Mouse (Mus musculus) testis, adult 2 months (tissue): Measurements from ENCODE around the gene C87436.

Experiments
- CTCF ChIP-seq: fragments of 200-500 bp; IDR thresholded peaks from 2 replicates; pipeline ENCODE4 v1.5.1; 2012; ENCODE audit warnings: low read depth, mild to moderate bottlenecking, inconsistent platforms, low read length, moderate library complexity; ENCODE audit not compliant: control insufficient read depth, insufficient read depth, insufficient replicate concordance
- POLR2A ChIP-seq: fragments of 200-500 bp; IDR thresholded peaks from 2 replicates; pipeline ENCODE4 v1.6.1; 2012; ENCODE audit warnings: low read depth, mild to moderate bottlenecking, inconsistent platforms, low read length, moderate library complexity; ENCODE audit not compliant: control insufficient read depth

- TF ChIP-seq CTCF (no peak), POLR2A (no peak)
These were observed 42.1 kb downstream of the C87436 start for GRCm38 (mm10) chr6:86480189-86480831.
